Mouse (Mus musculus) testis, postnatal 10 days (tissue): ENCODE data around the gene Clec1b.

ENCODE experiments used
- DNase-seq: peaks from one replicate; pipeline ENCODE4 v3.0.0; 2021; ENCODE audit warnings: low spot score

The Clec1b gene

GRCm38 (mm10) chr6:129414177-129414576 is 17.1 kb downstream of the Clec1b start:
- DNase-seq, result no peak

GRCm38 (mm10) chr6:129422311-129422710 is 25.2 kb downstream of the Clec1b start:
- no peak for DNase-seq

GRCm38 (mm10) chr6:129423040-129423733 is 26.1 kb downstream of the Clec1b start:
- peak; percentile 46 for DNase-seq

GRCm38 (mm10) chr6:129423734-129424072 is 26.6 kb downstream of the Clec1b start:
- peak; percentile 85 for DNase-seq

GRCm38 (mm10) chr6:129425217-129425616 is 28.1 kb downstream of the Clec1b start:
- DNase-seq, result no peak

GRCm38 (mm10) chr6:129425812-129426211 is 28.7 kb downstream of the Clec1b start:
- DNase-seq, result no peak

- DNase-seq, result no peak
Observed at GRCm38 (mm10) chr6:129427281-129427680, 30.2 kb downstream of the Clec1b start.

GRCm38 (mm10) chr6:129434239-129434638 is 37.1 kb downstream of the Clec1b start:
- no peak for DNase-seq

GRCm38 (mm10) chr6:129436025-129436424 is 38.9 kb downstream of the Clec1b start:
- DNase-seq, result no peak

- no peak for DNase-seq
Observed at GRCm38 (mm10) chr6:129438033-129438432, 40.9 kb downstream of the Clec1b start.

GRCm38 (mm10) chr6:129449743-129450142 is 52.6 kb downstream of the Clec1b start:
- DNase-seq, result no peak

GRCm38 (mm10) chr6:129451411-129452039 is 54.4 kb downstream of the Clec1b start, which contains the start of gene Clec1a:
Clec1a (minus strand) TSS chr6:129452000.
- peak; percentile 38 for DNase-seq
